Mouse (Mus musculus): Measurements from ENCODE around the gene Evx2.

The Evx2 gene

DNA sequence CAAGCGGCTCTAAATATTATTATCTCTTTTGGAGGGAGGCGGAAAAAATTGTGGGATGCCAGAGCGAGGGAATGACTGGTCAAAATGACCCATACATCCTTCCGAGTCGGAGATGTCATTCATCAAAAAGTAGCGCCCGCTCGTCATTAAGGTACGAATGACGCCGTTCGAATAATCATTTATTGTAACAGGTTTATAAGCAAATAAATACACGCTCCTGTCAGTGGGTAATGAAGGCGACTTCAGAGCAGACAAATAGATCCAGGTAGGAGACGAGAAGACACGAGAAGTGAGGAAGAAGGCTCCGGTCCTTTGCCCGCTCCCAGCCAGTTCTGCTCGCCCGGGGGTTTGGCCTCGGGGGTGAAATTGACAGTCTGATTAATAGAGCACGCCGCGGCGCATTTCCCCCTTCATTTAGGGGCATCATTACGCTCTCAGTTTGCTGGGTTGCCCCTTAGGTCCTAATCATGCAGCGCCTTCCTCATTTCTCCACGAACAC lies at the start of gene Evx2:
Gene Evx2 (minus strand): TSS at position 51 of the 499 bp plus-strand sequence.
- no peak for DNase-seq (ENCODE audit: low spot score in 2 of 2)

DNA sequence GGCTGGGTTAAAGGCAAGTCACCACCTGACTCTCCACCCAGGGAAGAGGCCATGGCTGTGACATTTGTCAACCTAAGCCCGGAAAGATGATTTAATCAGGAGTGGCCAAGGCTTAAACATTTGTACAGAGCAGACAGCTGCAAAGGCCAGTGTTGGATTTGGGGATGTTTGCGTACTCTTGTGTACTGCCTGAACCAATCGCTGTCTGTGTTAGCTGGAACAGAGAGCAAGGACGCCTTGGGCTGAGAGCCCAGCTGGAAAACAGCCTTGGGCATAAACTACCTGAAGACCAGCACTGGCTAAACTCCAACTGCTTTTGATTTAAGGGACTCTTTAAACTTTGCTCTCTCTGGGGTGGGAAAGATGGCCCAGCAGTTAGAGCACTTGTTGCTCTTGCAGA lies 49.3 kb upstream of the Evx2 start:
- no peak for DNase-seq (ENCODE audit: low spot score in 2 of 2)

DNA sequence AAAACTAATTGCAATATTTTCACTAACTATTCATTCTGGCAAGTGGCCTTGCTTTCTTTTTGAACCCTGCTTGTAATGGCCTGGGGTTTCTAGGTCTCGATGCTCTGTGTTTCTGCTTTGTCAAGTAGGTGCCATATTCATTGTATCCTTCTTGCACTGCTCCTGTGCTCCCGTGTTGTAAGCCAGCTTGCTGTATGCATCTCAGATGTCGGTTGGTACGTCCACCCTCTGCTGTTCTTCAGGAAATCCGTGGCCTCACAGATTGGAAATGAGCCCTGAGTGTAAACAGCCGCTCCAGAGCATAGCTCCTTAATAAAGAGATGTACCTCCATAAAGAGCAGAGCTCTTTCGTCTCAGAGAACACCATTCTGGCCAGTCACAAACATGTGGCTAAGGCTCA lies 48.2 kb upstream of the Evx2 start:
- DNase-seq (ENCODE audit: low spot score in 2 of 2) = no peak

DNA sequence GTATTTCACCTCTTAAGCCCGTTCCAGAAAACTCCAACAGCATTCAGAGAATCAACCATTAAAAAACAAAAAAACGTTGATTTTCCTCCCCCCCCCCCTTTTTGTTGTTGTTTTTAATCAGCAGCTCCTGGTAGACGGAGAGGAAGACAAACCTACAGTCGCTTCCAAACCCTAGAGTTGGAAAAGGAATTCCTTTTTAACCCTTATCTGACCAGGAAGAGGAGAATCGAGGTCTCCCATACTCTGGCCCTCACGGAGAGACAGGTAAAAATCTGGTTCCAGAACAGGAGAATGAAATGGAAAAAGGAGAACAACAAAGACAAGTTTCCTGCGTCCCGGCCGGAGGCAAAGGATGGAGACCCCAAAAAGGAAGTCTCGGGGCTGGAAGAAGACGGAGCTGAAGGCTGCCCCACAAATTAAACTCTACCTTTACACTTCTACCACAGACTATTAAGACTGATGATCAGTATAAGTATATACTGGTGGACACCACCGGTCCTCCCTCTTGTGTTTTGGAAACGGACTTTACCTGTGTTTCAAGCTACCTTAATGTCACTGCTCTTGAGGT lies 47.1 kb upstream of the Evx2 start:
- DNase-seq (ENCODE audit: low spot score in 2 of 2) = no peak

DNA sequence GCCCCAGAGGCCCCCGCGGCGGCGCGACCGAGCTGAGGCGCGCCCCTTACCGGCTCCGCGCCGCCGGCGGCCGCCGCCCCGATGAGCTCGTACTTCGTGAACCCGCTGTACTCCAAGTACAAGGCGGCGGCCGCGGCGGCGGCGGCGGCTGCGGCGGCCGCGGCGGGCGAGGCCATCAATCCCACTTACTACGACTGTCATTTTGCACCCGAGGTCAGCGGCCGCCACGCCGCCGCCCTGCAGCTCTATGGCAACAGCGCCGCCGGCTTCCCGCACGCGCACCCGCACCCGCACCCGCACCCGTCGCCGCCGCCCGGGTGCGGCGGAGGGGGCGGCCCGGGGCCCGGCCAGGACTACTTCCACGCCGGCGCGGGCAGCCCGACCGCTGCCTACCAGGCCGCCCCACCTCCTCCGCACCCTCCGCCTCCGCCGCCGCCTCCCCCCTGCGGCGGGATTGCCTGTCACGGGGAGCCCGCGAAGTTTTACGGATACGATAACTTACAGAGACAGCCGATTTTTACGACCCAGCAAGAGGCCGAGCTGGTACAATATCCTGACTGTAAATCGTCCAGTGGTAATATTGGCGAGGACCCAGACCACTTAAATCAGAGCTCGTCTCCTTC lies 46.2 kb upstream of the Evx2 start:
- peak in 1 of 2 experiments; percentile 61 for DNase-seq (ENCODE audit: low spot score in 2 of 2)

DNA sequence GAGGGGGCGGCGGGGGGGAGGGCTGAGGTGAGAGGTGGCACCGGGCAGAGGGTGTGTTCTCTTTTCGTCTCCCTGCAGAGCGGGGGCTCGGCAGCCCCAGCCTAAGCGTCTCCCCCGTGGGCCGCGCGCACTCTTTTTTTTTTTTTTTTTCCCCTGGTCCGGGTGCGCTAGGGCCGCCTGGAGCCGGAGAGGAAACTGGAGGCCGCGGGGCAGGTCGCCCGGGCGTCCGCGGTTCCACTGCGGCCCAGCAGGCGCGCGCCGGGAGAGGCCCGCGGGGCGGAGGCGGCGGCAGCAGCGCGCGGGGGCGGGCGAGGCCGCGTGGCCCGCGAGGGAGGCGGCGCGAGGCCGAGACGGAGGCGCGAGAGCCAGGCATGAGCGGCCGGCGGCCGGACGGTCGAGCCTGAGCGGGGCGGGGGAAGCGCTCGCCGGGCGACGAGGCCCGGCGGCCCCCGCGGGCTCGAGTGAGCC lies 45.7 kb upstream of the Evx2 start:
- DNase-seq (ENCODE audit: low spot score in 2 of 2) = peak in 1 of 2 experiments; percentile 62

DNA sequence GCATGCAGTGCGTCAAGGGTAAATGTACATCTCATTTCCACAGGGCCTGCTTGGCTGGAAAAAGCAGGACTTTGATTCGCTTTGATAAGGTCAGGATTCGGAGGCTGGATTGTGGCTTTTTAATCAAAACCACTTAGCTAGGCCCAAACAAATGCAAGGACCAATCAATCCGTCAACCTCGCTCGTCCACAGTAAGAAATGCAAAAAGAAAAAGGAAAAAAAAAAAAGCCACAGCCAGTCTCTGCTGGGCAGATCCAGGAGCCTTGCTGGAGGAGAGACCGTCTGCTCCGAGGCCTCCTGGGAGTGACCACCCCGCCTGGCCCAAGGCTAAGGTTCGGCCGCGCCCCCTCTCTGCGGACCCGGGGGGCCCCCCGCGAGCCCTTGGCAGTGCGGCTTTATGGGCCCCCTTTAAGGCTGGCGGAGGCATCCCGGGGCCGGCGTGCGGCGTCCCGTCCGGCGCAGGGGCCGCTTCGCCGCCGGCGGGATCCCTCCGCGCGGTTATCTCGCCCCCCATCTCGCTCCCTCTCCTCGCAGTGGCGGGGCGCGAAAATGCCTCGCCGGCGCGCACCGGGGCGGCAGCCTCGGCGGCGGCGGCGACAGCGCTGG lies 45.1 kb upstream of the Evx2 start, which contains the start of gene Hoxd8:
Gene Hoxd8 (plus strand): TSS at position 223 of the 606 bp plus-strand sequence.
- peak; percentile 63 to 85 for DNase-seq (ENCODE audit: low spot score in 2 of 2)

DNA sequence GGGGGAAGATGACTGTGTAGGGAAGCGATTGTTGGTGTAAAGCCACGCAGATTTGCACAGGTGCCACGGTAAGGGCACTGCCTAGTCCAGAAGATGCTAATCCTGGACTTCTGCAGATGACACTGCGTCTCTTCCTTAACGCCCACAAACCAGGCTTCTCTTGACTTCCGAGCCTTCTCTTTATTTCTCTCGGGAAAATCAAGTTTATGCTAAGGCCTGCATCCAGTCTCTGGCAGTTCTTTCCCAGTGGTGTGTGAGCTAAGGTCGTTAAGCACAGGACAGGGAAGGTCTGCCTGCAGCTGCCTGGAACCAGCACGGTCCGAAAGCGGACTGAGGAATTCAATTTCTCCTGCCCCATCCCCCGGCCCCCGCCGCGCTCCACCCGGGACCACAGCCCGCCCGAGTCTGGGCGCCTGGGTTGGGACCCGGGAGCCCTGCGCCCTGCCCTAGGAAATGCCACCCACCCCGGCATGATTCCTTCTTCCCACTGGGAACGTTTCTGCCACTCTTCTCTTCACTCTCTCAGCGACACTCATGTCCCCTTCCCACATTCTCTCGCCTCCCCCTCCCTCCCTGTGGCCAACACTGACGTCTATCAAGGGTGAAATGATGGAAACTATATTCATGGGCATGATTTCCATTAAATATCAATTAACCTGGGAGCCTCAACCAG lies 44.5 kb upstream of the Evx2 start:
- no peak for DNase-seq (ENCODE audit: low spot score in 2 of 2)

DNA sequence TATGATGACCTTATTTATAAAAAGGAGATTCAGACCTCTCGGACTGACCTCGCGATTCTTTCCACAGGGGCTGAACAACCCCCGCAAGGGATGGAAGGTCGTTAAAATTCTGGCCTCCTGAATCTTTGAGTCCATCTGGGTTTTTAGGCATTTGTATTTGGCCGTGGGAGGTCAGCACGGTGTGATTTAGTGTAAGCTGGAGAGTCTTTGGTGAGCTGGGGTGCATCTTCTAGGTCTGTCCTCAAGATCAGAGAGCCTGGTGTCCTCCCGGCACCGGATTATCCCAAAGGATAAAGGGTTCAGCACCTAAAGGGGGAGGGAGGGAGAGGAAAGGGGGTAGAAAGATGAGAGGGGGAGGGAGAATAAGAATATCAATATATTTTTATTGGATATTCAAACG lies 44.0 kb upstream of the Evx2 start:
- DNase-seq (ENCODE audit: low spot score in 2 of 2) = no peak

DNA sequence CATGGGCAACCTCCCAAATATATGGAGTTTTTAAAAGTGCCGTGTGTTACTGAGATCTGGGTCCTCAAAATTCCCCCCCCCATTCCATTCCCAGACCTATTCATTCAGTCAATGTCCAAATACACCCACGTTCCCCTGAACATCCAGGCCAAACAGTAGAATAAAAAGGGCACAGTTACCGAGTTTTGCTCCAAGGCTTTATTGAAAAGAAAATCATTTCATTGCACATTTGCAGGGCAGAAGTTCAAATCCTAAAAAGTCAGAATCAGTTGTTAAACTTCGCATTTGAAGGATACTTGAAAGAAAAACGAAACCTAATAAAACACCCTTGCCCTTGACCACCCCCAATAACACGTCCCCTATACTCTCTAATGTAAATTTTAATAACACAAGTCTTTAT lies 43.5 kb upstream of the Evx2 start:
- no peak for DNase-seq (ENCODE audit: low spot score in 2 of 2)

DNA sequence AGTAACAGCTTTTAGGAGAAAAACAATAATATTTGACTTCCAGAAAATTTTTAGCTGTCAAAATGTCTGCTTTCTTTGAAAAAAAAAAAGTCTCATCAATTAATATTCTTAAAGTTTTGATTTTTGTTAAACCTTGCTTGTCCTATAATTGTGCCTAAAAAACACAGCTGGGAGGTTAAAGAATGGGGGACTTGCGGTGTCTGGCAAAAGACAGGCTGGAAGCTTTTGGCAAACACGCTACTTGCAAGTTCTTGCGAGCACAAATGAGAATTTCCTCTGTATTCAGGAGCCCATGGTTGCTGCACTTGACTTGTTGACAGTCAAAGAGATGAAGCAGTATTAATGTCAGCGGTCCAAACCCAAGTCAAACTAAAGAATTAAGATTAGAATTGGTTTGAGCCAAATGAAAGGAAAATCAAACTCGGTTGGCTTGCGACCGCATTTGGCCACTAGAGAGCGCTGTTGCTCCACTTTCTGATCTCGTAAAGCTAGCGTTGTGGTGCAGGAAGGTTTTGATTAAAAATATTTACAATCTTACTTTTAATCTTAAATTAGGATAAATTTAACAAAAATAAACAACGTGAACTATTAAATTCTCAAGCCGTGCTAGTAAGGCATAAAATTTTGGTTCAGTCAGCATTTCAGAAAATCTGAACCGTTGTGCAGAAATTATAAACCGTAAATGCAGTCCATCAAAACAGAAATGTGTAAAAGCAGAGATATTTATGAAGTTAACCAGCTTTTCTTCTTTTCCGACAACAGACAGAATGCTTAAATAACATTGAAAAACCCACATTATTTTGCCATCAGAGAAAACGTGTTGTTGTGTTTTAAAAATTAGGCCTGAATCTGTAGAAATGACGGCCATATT lies 42.8 kb upstream of the Evx2 start:
- DNase-seq (ENCODE audit: low spot score in 2 of 2) = peak; percentile 59 to 73

DNA sequence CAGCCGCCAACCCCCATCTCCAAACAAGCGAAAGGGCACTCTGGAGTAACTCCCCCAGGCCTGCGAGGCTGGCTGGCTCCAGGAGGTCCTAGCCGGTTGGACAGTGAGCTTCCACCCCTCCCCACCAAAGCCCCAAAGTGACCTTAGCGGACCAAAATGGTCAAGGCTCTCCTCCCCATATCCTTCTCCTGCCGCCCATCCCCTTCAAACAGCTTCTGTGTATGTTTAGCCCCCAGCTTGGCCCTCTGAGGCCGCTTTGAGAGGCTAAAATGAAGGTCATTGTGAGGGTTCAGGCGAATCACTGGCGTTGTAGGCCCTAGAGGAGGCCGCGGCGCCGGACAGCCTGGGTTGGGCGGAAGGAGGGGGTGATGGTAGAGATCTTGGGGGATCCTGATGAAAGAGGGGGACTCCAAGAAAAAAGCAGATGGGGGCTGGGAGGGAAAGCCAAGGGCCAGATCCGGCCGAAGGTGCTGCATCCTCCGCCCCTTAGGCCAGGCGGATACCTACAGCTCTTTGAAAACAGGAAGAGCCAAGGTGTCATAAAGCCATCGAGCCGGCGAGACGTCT lies 41.3 kb upstream of the Evx2 start:
- DNase-seq (ENCODE audit: low spot score in 2 of 2) = no peak

DNA sequence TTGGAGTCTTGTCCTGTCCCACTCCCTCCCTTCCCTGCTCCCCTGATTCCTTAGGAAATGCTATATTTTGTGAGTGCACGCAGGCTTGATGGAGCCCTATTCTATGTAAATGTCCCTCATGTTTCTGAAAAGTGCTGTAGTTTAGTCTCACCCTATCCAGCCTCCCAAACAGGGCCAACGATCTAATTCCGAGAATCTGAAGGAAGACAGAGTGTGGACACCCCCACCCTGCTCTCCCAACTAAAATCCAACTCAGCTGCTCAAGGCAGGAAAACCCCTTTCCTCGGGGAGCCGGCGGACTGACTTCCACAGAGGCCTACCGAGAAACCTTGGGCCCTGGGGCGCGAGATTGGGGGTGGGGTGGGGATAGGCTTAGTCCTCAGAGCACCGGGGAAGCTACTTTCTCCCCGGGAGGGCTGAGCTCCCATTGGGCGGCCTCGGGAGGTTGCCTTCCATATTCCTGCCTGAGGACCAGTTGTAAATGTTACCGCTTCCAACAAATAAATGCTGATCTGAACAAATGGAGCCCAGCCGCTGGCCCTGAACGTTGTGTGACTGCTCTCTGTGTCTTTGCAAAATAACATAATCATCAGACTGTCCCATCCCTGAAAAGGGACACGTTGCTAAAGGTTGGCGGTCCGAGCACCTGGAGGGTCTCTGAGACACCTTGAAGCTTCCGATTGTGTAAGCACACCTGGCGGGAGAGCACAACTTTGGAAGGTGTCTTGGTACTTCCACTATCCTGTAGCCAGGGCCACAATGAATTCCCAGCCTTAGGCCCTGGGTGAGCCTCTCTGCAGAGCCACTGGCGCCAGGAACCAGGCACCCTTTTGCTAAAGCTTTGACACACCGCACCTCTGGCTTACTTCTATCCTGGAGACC lies 40.5 kb upstream of the Evx2 start:
- no peak for DNase-seq (ENCODE audit: low spot score in 2 of 2)

DNA sequence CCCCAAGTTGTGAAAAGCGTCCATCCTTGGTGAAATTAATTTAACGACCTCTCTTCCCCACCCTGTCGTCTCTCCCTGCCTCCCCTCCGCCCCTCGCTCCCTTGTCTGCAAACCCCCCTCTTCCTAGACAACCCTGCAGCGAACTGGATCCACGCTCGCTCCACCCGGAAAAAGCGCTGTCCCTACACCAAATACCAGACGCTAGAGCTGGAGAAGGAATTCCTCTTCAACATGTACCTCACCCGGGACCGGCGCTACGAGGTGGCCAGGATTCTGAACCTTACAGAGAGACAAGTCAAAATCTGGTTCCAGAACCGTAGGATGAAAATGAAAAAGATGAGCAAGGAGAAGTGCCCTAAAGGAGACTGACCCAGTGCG lies 39.7 kb upstream of the Evx2 start:
- no peak for DNase-seq (ENCODE audit: low spot score in 2 of 2)

DNA sequence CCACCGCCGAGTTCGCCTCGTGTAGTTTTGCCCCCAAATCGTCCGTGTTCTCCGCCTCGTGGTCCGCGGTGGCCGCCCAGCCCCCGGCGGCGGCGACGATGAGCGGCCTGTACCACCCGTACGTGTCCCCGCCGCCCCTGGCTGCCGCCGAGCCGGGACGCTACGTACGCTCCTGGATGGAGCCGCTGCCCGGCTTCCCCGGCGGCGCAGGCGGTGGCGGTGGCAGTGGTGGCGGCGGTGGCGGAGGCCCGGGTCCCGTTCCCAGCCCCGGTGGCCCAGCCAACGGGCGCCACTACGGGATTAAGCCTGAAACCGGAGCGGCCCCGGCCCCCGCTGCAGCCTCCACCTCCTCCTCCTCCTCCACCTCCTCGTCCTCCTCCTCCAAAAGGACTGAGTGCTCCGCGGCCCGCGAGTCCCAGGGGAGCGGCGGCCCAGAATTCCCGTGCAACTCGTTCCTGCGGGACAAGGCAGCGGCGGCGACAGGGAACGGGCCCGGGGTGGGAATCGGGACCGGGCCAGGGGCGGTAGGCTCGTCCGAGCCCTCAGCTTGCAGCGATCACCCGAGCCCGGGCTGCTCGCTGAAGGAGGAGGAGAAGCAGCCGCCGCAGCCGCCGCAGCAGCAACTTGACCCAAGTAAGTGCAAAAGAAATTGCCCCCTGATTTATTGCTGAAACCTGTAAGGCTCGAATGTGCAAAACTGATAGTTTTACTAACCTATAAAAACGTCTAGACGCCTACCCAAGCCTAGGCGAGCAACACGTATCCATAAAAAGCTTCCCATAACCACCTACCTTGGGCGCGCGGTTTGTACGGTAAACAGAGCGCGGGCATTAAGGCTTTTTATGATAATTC lies 39.1 kb upstream of the Evx2 start:
- peak in 1 of 2 experiments; percentile 69 for DNase-seq (ENCODE audit: low spot score in 2 of 2)

DNA sequence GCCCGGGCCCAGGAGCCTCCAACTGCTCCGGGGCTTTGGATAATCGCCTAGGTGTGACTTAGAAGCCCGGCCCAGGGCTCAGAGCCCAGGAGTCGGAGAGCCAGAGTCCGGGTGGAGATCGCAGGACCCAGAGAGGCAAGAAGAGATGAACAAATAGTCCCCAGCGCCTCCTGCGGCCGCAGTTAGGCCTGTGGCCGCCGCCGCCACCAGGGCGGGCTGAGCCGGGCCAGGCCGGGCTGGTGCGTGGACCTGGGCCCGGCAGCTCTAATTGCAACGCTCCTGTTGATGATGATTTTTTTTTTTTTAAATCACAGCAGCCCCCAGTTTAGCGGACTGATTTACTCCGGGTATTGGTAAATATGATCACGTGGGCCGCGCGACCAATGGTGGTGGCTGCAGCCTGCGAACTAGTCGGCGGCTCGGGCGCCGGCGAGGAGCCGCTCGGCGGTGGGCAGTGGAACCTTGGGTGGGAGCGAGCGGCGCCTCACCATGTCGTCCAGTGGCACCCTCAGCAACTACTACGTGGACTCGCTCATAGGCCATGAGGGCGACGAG lies 38.3 kb upstream of the Evx2 start, which contains the start of gene Hoxd9:
Gene Hoxd9 (plus strand): TSS at position 161 of the 555 bp plus-strand sequence.
- peak; percentile 66 to 76 for DNase-seq (ENCODE audit: low spot score in 2 of 2)

DNA sequence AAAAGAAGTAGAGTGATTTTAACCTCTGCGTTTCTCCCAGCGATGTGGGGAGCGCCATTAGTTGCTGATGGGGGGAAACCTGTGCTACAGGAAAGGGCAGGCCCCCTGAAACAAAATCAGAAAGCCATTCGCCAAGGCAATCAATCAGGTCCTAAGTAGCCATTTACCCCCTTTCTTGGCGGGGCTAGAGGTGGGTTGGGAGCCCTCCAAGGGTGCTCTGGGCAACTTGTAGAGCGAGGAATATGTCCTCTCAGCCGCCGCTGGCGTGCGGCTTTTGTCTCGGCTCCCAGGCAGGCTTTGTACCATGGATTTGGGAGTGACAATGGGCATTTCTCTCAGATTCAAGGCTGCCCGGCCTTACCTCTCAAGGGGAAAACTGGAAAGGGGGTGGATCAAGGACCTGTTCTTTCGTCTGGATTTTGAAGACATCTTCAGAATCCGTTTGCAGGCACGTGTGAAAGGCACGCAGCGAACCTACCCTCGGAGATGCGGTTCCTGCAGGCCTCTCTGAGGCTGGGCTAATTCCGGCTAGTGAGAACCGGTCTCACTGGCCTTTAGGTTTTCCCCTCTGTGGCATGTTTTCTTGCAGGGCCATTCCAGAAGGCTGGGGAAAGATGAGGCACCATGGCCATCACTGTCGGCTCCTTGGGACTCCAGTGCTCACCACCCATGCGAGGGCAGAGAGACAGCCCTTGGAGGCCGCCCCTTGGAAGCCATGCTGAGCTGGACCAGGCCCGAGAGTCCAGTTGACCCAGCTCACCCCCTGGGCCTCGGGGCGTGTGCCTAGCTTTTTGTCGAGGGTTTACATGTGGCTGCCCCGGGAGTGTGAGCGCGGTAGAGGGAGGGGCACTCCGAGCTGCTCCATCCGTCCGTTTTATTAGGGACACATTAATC lies 37.3 kb upstream of the Evx2 start:
- no peak for DNase-seq (ENCODE audit: low spot score in 2 of 2)

Data from urinary bladder, adult 18-20 months (tissue).